Mouse (Mus musculus) heart, postnatal 0 days (tissue): ENCODE data around the gene Poldip3. TPM values are rescaled to one million over a fixed set of nuclear protein-coding genes. Genes with fewer than 3 reads are reported as not detected.
"Not testable (repeated sequence)": the region's sequence is repeated elsewhere in the genome, so short reads cannot be mapped to it uniquely, and the experiment has no call there.

Source experiments
- ATAC-seq: fragments of 200-750 bp; cut with Nextera tagmentation; 2 replicates; pipeline ENCODE4 v1.8.0; 2017; ENCODE audit warnings: low read depth, moderate number of reproducible peaks, moderate library complexity; ENCODE audit not compliant: insufficient read depth
- DNase-seq: peaks from one replicate; pipeline ENCODE4 v3.0.0-alpha.2; 2016; ENCODE audit warnings: low spot score
- H3K27ac ChIP-seq: fragments of 300-500 bp; sonication (generic); 2 replicates; pipeline ENCODE4 v1.5.1; 2014; ENCODE audit warnings: low read depth, mild to moderate bottlenecking
- H3K27me3 ChIP-seq: fragments of 300-500 bp; sonication (generic); 2 replicates; pipeline ENCODE4 v1.6.1; 2014; ENCODE audit warnings: low read length, mixed read lengths; ENCODE audit not compliant: control insufficient read depth, insufficient read depth
- H3K36me3 ChIP-seq: fragments of 300-500 bp; sonication (generic); replicated peaks from 2 replicates; pipeline ENCODE4 v1.6.1; 2014; ENCODE audit warnings: low read length, mixed read lengths; ENCODE audit not compliant: control insufficient read depth, insufficient read depth
- H3K4me1 ChIP-seq: fragments of 300-500 bp; sonication (generic); 2 replicates; pipeline ENCODE4 v1.6.1; 2014; ENCODE audit warnings: antibody characterized with exemption; ENCODE audit not compliant: control insufficient read depth, insufficient read depth
- H3K4me2 ChIP-seq: fragments of 300-500 bp; sonication (generic); 2 replicates; pipeline ENCODE4 v1.6.1; 2014; ENCODE audit warnings: low read depth, mild to moderate bottlenecking, low read length, moderate library complexity
- H3K4me3 ChIP-seq: fragments of 300-500 bp; sonication (generic); 2 replicates; pipeline ENCODE4 v1.5.1; 2014; ENCODE audit warnings: low read depth, low read length
- H3K9ac ChIP-seq: fragments of 300-500 bp; sonication (generic); replicated peaks from 2 replicates; pipeline ENCODE4 v1.6.1; 2014; ENCODE audit warnings: low read depth, low read length, mixed read lengths
- H3K9me3 ChIP-seq: fragments of 300-500 bp; sonication (generic); replicated peaks from 2 replicates; pipeline ENCODE4 v1.6.1; 2016; ENCODE audit warnings: low read length; ENCODE audit not compliant: control insufficient read depth
- CTCF ChIP-seq: IDR thresholded peaks from 2 replicates; pipeline ENCODE4 v1.5.1; 2016; ENCODE audit warnings: antibody characterized with exemption, control low read depth, low read depth
- EP300 ChIP-seq: IDR thresholded peaks from 2 replicates; pipeline ENCODE4 v1.6.1; 2016; ENCODE audit warnings: antibody characterized with exemption, low read depth
- WGBS: fragments of 180-500 bp; shearing (Covaris S2); extraction: QIAGEN DNeasy Blood & Tissue Kit; methylation state at CpG from one replicate; pipeline ENCODE4 v1.1.7; 2014; 5-methylcytosine and 5-hydroxymethylcytosine counted together
- polyA plus RNA-seq: library from polyadenylated mRNA; unstranded; fragments of >200 nt; fragmentation: Nextera tagmentation; extraction: Ambion mirVana; gene quantifications from 2 replicates; pipeline ENCODE4 v1.2.1, GENCODE M21; 2015
- total RNA-seq: library from RNA; depleted of rRNA; stranded (reverse); fragments of >200 nt; gene quantifications from 2 replicates; pipeline ENCODE4 v1.2.3, GENCODE M21; 2014; ENCODE audit warnings: low replicate concordance

The Poldip3 gene
- total and polyA plus RNA-seq, 2 experiments from 2014 or later = 38.3 to 63.6 TPM

GRCm38 (mm10) chr15:83134671-83135070 is 14.5 kb downstream of the Poldip3 start:
- no peak overlapping the region for H3K9ac ChIP-seq
- H3K4me2 ChIP-seq = no peak overlapping the region
- no peak for TF ChIP-seq EP300
- TF ChIP-seq CTCF = no peak
- 79% methylated on average over 6 of the region's 6 CpGs for WGBS
- H3K36me3 ChIP-seq = peaks cover 91% of the 10 kb centered on the region
- no peaks in the 10 kb centered on the region for H3K4me1 ChIP-seq
- no peaks in the 10 kb centered on the region for H3K9me3 ChIP-seq
- no peak overlapping the region for H3K4me3 ChIP-seq
- ATAC-seq (no peak), DNase-seq (no peak)
- no peak overlapping the region for H3K27ac ChIP-seq
- H3K27me3 ChIP-seq = no peaks in the 10 kb centered on the region

GRCm38 (mm10) chr15:83129530-83130231 is 19.5 kb downstream of the Poldip3 start:
- WGBS = 88% methylated on average over 7 of the region's 7 CpGs
- Histone ChIP-seq H3K4me2 (no peak overlapping the region), H3K9me3 (no peaks in the 10 kb centered on the region), H3K9ac (no peak overlapping the region), H3K36me3 (peaks cover 93% of the 10 kb centered on the region), H3K27ac (no peak overlapping the region), H3K4me3 (no peak overlapping the region), H3K27me3 (no peaks in the 10 kb centered on the region), H3K4me1 (no peaks in the 10 kb centered on the region)
- TF ChIP-seq CTCF (no peak), EP300 (no peak)
- DNase-seq (no peak), ATAC-seq (no peak)

- not testable (repeated sequence) for H3K4me1 ChIP-seq, ATAC-seq, H3K27ac ChIP-seq, H3K27me3 ChIP-seq, DNase-seq, H3K4me2 ChIP-seq, H3K4me3 ChIP-seq, H3K9ac ChIP-seq, H3K9me3 ChIP-seq
- peaks cover 66% of the 10 kb centered on the region for H3K36me3 ChIP-seq
- WGBS = 72% methylated on average over 3 of the region's 3 CpGs
These were observed 22.1 kb downstream of the Poldip3 start for GRCm38 (mm10) chr15:83127037-83127436.

GRCm38 (mm10) chr15:83126582-83126981 is 22.6 kb downstream of the Poldip3 start:
- TF ChIP-seq CTCF = no peak
- no peak for TF ChIP-seq EP300
- DNase-seq = no peak
- ATAC-seq = no peak
- Histone ChIP-seq H3K9me3 (no peaks in the 10 kb centered on the region), H3K36me3 (peaks cover 62% of the 10 kb centered on the region), H3K4me1 (peaks cover 4% of the 10 kb centered on the region), H3K4me2 (no peak overlapping the region), H3K9ac (no peak overlapping the region), H3K27me3 (no peaks in the 10 kb centered on the region), H3K4me3 (no peak overlapping the region), H3K27ac (no peak overlapping the region)
- WGBS = 79% methylated on average over 9 of the region's 9 CpGs

GRCm38 (mm10) chr15:83124625-83125024 is 24.6 kb downstream of the Poldip3 start:
- no peak for ATAC-seq
- DNase-seq = no peak
- Histone ChIP-seq H3K9me3 (no peaks in the 10 kb centered on the region), H3K4me3 (no peak overlapping the region), H3K27ac (no peak overlapping the region), H3K4me1 (peaks cover 4% of the 10 kb centered on the region), H3K36me3 (peaks cover 48% of the 10 kb centered on the region), H3K4me2 (no peak overlapping the region), H3K27me3 (no peaks in the 10 kb centered on the region), H3K9ac (no peak overlapping the region)
- TF ChIP-seq EP300 (no peak), CTCF (no peak)
- 60% methylated on average over 5 of the region's 5 CpGs for WGBS
